Mouse (Mus musculus) naive thymus-derived CD4-positive, alpha-beta T cell, adult 2 months (primary cell): Measurements from ENCODE around the gene Oas1a.
"Not testable (repeated sequence)": the region's sequence is repeated elsewhere in the genome, so short reads cannot be mapped to it uniquely, and the experiment has no call there.

ENCODE experiments used
- DNase-seq: peaks from one replicate; pipeline ENCODE4 v3.0.0-alpha.2; 2011; ENCODE audit warnings: low read depth

Gene Oas1a

GRCm38 (mm10) chr5:120892243-120892660 lies 15.1 kb downstream of the Oas1a start:
- no peak for DNase-seq

DNA sequence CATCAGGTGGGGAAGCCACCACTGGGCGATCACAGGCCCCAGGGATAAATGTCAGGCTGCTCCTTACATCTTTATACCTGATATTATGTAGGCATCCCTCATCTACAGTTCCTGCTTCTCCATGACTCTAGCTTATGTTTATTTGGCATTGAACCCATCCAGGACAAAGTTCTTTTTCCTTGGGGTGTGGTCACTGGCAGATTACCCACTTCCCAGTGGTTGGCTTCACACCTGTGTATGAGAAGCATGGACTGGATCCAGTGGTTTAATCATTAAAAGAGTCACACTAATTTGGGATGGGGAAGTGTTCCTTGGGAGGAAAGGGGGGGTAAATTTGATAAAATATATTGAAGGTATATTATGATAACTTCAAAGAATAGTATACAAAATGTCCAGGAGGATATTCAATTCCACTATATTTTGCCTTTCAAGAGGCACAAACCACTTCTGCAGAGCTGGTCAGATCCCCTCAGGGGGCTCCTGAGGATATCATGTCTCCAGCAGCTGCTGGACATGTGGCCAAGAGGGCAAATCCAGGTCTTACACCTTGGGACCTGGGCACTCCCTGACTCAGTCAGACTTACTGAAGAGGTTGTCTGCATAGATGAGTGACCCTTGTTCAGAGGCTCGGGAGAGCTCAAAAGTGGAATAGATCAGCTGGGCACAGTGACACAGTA lies 15.6 kb downstream of the Oas1a start:
- DNase-seq, result not testable (repeated sequence)

- DNase-seq, result no peak
Measured at GRCm38 (mm10) chr5:120890991-120891390, 16.3 kb downstream of the Oas1a start.

GRCm38 (mm10) chr5:120890026-120890425 lies 17.3 kb downstream of the Oas1a start:
- DNase-seq, result no peak

- not testable (repeated sequence) for DNase-seq
Measured at GRCm38 (mm10) chr5:120888294-120888815, 19.0 kb downstream of the Oas1a start.

- no peak for DNase-seq
Measured at GRCm38 (mm10) chr5:120887831-120888230, 19.5 kb downstream of the Oas1a start.

DNA sequence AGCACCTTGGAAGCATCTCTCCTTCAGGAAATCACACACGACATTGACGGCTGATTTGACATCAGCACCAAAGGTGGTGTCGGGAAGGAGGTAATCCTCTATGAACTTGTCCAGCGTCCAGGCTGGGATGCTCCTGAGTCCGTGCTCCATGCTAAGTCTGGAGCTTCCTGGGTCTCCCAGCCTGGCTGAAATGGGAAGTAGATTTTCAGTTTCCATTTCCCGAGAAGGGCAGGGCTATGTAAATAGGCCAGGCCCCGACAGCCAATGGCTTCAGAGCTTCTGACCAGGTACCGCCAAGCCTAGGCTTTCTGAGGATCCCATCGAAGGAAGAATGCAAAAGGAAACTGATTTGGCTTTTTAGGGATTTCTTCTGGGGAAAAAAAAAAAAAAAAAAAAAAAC lies 19.9 kb downstream of the Oas1a start, which contains the start of gene Oas1g:
Oas1g (minus strand) TSS at position 201 of the 400 bp plus-strand sequence.
- DNase-seq, result not testable (repeated sequence)

DNA sequence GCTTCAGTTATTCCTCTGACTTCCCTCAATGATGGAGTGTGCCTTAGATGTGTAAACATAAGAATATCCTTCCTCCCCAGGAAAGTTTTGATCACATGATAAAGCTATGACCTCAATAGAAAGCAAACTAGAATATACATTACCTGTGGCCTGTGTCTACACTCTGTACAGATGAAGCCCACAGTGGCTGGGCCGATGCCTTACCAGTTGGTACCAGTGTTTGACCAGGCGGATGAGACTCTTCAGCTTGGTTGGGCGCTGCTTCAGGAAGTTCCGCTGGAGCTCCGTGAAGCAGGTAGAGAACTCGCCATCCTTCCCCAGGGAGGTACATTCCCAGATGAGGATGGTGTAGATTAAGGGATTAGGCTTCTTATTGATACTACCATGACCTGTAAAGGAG lies 25.6 kb downstream of the Oas1a start:
- DNase-seq, result not testable (repeated sequence)

DNA sequence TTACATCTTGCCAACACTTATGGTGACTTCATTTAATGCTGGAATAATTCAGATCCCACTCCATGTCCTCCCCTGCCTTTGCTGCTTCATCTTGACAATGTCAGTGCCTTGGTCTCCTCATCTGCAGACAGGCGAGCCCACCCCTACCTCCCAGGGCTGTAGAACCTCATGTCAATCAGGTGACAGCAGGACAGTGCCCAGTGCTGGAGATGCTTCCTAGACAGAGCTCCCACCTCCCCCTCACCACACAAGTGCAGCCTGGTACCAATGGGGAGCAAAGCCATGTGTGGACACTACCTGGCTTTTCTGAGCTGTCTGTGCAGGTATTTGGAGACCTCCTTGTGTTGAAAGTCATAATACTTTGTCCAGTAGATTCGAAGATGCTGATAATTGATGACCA lies 28.5 kb downstream of the Oas1a start:
- DNase-seq, result not testable (repeated sequence)

- not testable (repeated sequence) for DNase-seq
Measured at GRCm38 (mm10) chr5:120877407-120877806, 29.9 kb downstream of the Oas1a start.

DNA sequence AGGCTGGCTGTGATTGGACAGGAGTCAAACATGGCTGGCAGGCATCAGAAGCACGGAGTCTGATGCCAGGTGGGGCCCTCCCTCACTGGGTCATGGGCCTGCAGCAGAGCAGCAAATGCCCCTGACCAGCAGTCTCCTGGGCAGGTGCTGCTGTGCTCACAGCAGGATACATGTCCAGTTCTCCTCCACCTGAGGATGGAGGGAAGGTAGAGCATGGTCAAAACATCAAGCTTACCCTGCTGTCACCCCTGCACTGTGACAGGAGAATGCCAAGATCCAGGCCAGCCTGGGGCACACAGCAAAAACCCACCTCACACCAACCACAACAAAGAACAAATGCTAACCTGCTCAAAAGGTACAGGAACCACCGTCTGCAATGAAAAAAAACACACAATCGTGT lies 30.5 kb downstream of the Oas1a start:
- not testable (repeated sequence) for DNase-seq

DNA sequence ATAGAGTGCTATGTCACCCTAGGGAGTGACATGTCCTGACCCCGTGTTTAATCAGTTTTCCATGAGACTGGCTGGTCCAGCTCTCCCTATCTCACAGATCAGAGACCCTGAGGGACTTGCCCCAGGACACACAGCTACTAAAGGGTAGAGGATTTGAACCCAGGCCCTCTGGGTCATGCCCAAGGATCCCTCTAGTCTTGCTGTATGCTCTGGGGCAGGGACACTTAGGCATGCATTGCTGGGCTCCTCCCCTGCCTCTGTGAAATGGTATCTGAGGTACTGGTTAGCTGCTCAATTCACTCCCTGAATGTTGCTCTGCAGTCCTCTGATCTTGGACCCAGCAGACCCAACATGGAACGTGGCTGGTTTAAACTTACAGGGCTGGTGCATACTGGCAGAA lies 35.9 kb downstream of the Oas1a start:
- no peak for DNase-seq

DNA sequence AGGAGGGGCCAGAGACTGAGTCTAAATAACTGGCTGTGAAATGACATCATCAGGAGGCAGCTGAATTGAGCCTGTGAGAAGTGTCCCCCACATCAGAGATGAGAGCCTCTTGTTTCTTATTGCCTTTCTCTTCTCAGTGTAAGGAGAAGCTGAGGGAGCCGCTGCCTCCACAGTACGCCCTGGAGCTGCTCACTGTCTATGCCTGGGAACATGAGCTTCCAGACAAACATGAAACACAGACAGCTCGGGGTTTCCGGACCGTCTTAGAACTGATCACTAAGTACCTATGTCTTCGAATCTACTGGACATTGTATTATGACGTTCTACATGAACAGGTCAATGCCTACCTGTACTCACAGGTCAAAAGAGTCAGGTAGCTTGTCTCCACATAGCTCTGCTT lies 36.5 kb downstream of the Oas1a start:
- no peak for DNase-seq

DNA sequence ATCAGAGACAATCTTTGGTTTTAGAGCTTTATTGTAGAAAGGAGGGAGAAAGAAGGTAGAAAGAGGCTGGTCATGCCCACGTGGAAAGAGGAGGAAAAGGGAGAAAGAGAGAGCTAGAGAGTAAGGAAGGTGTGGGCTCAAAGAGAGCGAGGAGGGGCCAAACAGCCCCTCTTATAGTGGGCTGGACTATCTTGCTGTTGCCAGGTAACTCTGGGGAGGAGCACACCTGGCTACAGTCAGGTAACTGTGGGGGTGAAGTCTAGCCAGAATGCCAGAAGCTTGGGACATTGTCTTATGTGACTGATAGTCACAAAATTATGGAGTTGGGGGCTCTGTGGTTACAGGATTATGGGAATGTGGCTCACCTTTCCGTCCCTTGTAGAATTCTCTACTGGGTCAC lies 37.2 kb downstream of the Oas1a start:
- DNase-seq, result no peak

DNA sequence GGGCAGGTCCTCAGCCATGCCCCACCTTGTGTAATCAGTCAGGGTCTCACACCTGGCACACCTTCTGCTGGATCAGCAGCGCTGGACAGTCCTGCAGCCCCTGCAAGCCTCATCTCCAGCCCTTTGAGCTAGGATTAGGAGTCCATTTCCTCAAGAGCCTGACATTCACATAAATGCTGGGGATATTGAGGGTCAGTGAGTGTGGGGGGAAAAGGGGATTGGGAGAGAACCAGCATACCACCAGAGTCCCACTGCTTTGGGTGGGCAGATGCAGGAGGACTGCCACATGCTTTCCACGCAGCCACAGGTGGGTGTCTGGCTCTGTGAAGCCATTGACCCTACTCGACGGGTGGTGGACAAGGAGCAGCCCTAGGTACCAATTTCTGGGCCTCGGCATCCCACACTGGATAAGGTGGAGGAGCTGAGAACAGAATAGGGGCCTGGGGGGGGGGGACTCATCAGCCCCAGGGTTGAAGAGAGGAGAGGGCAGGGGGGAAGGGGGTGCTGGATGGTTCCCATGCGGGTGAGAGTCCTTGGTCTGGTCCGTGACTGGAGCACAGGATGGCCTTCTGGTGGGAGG lies 37.8 kb downstream of the Oas1a start:
- no peak for DNase-seq

DNA sequence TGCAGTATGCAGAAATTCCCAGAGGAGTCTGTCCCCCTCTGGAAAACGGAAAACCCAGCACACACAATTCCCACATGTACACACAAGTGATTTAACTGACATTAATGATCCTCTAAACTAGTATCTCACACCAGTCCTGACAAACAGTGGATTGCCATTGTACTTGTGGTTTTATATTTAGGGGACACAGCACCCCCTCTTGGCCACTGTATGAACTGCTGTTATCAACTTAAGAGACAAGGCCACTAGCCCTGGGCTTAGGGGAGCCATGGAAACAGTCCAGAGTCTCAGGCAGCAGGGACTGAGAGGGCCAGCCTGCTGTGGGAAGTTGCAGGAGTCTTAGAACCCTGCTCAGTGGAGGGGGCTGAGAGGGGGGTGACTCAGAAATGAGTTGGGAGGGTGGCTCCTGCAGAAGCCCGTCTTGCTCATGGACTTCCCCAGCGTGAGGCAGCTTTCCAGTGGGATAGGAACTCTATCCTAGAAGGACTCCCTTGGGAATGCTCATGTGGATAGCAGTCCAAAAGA lies 41.9 kb downstream of the Oas1a start:
- DNase-seq, result peak; percentile 66

GRCm38 (mm10) chr5:120861121-120861520 lies 46.2 kb downstream of the Oas1a start, which contains the start of gene Oas1h:
Gene Oas1h, plus strand, starts transcription at chr5:120861421.
- DNase-seq, result no peak

- DNase-seq, result no peak
Measured at GRCm38 (mm10) chr5:120859241-120859640, 48.1 kb downstream of the Oas1a start.

DNA sequence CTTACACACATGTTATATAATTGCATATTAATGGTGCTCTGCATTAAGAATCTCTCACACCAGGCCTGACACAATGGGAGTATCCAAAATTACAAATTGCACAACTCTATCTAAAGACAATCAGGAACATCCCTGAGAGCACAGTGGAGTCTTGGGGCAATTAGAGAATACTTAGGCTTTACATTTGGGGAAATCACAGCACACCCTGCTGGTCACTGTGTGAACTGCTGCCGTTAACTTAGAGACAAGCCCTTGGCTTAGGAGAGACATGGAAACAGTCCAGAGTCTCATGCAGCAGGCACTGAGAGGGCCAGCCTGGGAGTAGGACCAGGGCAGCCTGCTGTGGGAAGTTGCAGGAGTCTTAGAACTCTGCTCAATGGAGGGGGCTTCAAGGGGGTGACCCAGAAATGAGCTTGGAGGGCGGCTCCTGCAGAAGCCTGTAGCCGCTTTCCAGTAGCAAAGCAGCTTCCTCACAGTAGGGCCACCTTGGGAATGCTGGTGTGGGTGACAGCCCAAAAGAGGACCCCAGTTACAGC lies 57.7 kb downstream of the Oas1a start:
- peak; percentile 80 for DNase-seq

DNA sequence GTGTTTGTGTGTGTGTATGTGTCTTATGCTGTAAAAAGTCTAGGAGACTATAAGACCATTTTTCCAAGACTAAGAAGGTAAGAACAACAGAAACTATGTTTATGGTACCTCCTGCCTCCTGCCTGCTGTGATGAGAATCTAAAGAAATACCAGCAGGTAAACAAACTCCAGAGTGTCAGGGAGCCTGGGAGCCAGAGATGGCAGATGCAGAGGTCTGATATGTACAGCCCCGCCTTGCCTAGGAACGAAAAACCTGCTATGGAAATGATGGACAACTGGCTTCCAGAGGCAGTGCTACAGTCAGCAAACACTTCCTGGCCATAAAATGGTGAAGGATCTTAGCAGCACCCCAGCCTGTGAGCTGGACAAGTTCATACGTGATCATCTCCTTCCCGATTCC lies 60.3 kb downstream of the Oas1a start, which contains the start of gene Oas1f:
Oas1f (plus strand) TSS at position 301 of the 400 bp plus-strand sequence.
- no peak for DNase-seq
